Mouse (Mus musculus): ENCODE data around the gene Nle1. TPM values are rescaled to one million over a fixed set of nuclear protein-coding genes. Genes with fewer than 3 reads are reported as not detected.

Gene Nle1
- polyA plus RNA-seq, 1 experiment from 2014 or later: 42.5 TPM

Other genes with a start within 250 kb of the Nle1 start
- 0.19 and 0.28 TPM in 2 replicates for gene Cct6b, start 144.1 kb downstream of the Nle1 start, polyA plus RNA-seq (2014; fragmentation: Nextera tagmentation; extraction: Ambion mirVana)
- gene Zfp830, start 144.1 kb downstream of the Nle1 start, polyA plus RNA-seq (2014; fragmentation: Nextera tagmentation; extraction: Ambion mirVana): 31.4 and 36.7 TPM in 2 replicates
- 37.4 and 37.6 TPM in 2 replicates for gene Lig3, start 127.3 kb downstream of the Nle1 start, polyA plus RNA-seq (2014; fragmentation: Nextera tagmentation; extraction: Ambion mirVana)
- gene Rffl, start 37.2 kb downstream of the Nle1 start, polyA plus RNA-seq (2014; fragmentation: Nextera tagmentation; extraction: Ambion mirVana): 12.1 and 13.5 TPM in 2 replicates
- gene Rad51d, start 17.8 kb downstream of the Nle1 start, polyA plus RNA-seq (2014; fragmentation: Nextera tagmentation; extraction: Ambion mirVana): 14.7 and 15.4 TPM in 2 replicates
- 0.11 and 0.22 TPM in 2 replicates for gene Fndc8, start 16.3 kb downstream of the Nle1 start, polyA plus RNA-seq (2014; fragmentation: Nextera tagmentation; extraction: Ambion mirVana)
- 1.6 TPM in 2 replicates for gene Unc45b, start 2.1 kb upstream of the Nle1 start, polyA plus RNA-seq (2014; fragmentation: Nextera tagmentation; extraction: Ambion mirVana)
- 1.3 and 1.6 TPM in 2 replicates for gene Slfn5, start 42.9 kb upstream of the Nle1 start, polyA plus RNA-seq (2014; fragmentation: Nextera tagmentation; extraction: Ambion mirVana)
- gene Slfn9, start 83.4 kb upstream of the Nle1 start, polyA plus RNA-seq (2014; fragmentation: Nextera tagmentation; extraction: Ambion mirVana): 16.9 and 19.5 TPM in 2 replicates
- gene Slfn8, start 112.4 kb upstream of the Nle1 start, polyA plus RNA-seq (2014; fragmentation: Nextera tagmentation; extraction: Ambion mirVana): 0.43 and 0.51 TPM in 2 replicates
- gene Slfn2, start 156.7 kb upstream of the Nle1 start, polyA plus RNA-seq (2014; fragmentation: Nextera tagmentation; extraction: Ambion mirVana): 4.6 and 5.4 TPM in 2 replicates
- not detected in 2 replicates for gene Slfn1, start 208.4 kb upstream of the Nle1 start, polyA plus RNA-seq (2014; fragmentation: Nextera tagmentation; extraction: Ambion mirVana)